Mouse (Mus musculus) testis, adult 2 months (tissue): ENCODE measurements around the gene Itpkb.

Source experiments
- CTCF ChIP-seq: fragments of 200-500 bp; IDR thresholded peaks from 2 replicates; pipeline ENCODE4 v1.5.1; 2012; ENCODE audit warnings: low read depth, mild to moderate bottlenecking, inconsistent platforms, low read length, moderate library complexity; ENCODE audit not compliant: control insufficient read depth, insufficient read depth, insufficient replicate concordance
- POLR2A ChIP-seq: fragments of 200-500 bp; IDR thresholded peaks from 2 replicates; pipeline ENCODE4 v1.6.1; 2012; ENCODE audit warnings: low read depth, mild to moderate bottlenecking, inconsistent platforms, low read length, moderate library complexity; ENCODE audit not compliant: control insufficient read depth

DNA sequence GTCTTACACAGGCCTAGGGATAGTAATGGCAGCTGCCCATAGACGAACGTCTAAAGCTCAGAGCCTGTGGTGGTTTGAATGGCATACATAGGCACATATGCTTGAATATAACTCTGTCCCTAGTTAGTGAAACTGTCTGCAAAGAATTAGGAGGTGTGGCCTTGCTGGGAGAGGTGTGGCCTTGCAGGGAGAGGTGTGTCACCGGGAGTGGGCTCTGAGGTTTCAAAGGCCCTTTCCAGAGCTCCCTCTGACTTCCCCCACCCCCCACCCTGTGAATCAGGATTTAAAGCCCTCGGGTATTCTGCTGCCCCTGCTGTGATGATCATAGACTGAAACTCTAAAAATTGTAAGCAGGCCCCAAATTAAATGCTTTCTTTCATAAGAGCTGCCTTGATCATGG, 29.3 kb upstream of the Itpkb start:
- no peak for TF ChIP-seq CTCF
- no peak for TF ChIP-seq POLR2A
